Mouse (Mus musculus) CH12.LX (cell line): ENCODE results near the gene Prrc2a. TPM values are rescaled to one million over a fixed set of nuclear protein-coding genes. Genes with fewer than 3 reads are reported as not detected.

ENCODE experiments used
- DNase-seq: peaks from one replicate; pipeline ENCODE4 v3.0.0-alpha.2; 2013; ENCODE audit errors: extremely low read depth
- H3K27ac ChIP-seq: 2 replicates; pipeline ENCODE4 v1.5.1; 2012; ENCODE audit warnings: low read depth, mild to moderate bottlenecking, control low read depth, moderate library complexity; ENCODE audit not compliant: insufficient read depth
- H3K27me3 ChIP-seq: replicated peaks from 2 replicates; pipeline ENCODE3; 2012; ENCODE audit warnings: inconsistent platforms
- H3K36me3 ChIP-seq, 2 experiments: replicated peaks in 1 of 2; 2 replicates each; pipeline versions ENCODE3 to v1.6.1; 2012; ENCODE audit warnings: inconsistent platforms in 1 of 2, low read length in 1 of 2, mild to moderate bottlenecking in 1 of 2, mixed read lengths in 1 of 2, moderate library complexity in 1 of 2; ENCODE audit not compliant: control insufficient read depth in 1 of 2, insufficient read depth in 1 of 2
- H3K4me1 ChIP-seq, 2 experiments: 2 replicates each; pipeline ENCODE4 v1.6.1; 2012; ENCODE audit warnings: inconsistent platforms in 1 of 2, moderate library complexity in 1 of 2; ENCODE audit not compliant: insufficient read depth in 2 of 2, control insufficient read depth in 1 of 2
- H3K4me2 ChIP-seq: 2 replicates; pipeline ENCODE4 v1.6.1; 2012; ENCODE audit warnings: low read depth, mild to moderate bottlenecking, control low read depth; ENCODE audit not compliant: poor library complexity, insufficient read depth, severe bottlenecking
- H3K4me3 ChIP-seq, 3 experiments: fragments of 150-350 bp in 1 of 3; sonication (generic) in 1 of 3; replicated peaks in 1 of 3; 2 replicates each; pipeline versions ENCODE3 to v1.5.1; 2011 to 2012; ENCODE audit warnings: low read depth in 2 of 3, low read length in 2 of 3, mild to moderate bottlenecking in 2 of 3, moderate library complexity in 2 of 3, control low read depth in 1 of 3, improper control_type of control experiment in 1 of 3, inconsistent platforms in 1 of 3, mixed read lengths in 1 of 3; ENCODE audit not compliant: poor library complexity in 1 of 3
- H3K79me2 ChIP-seq: replicated peaks from 2 replicates; pipeline ENCODE4 v1.6.1; 2012; ENCODE audit warnings: mild to moderate bottlenecking, moderate library complexity; ENCODE audit not compliant: control insufficient read depth, poor library complexity, insufficient read depth, severe bottlenecking; ENCODE audit errors: extremely low read depth
- H3K9ac ChIP-seq: 2 replicates; pipeline ENCODE4 v1.6.1; 2012; ENCODE audit warnings: low read depth, mild to moderate bottlenecking, control low read depth, moderate library complexity; ENCODE audit not compliant: insufficient read depth
- H3K9me3 ChIP-seq: replicated peaks from 2 replicates; pipeline ENCODE3; 2012; ENCODE audit warnings: low read length, inconsistent platforms, mixed read lengths
- BHLHE40 ChIP-seq: IDR thresholded peaks from 2 replicates; pipeline ENCODE4 v1.6.1; 2011; ENCODE audit warnings: mild to moderate bottlenecking, low read depth, low read length, improper control_type of control experiment
- CHD1 ChIP-seq: IDR thresholded peaks from 2 replicates; pipeline ENCODE4 v1.6.1; 2012; ENCODE audit warnings: low read depth, low read length, improper control_type of control experiment, inconsistent platforms
- E2F4 ChIP-seq: IDR thresholded peaks from 2 replicates; pipeline ENCODE4 v1.6.1; 2011; ENCODE audit warnings: low read depth, low read length, improper control_type of control experiment; ENCODE audit not compliant: insufficient replicate concordance
- HCFC1 ChIP-seq: IDR thresholded peaks from 2 replicates; pipeline ENCODE4 v1.6.1; 2012; ENCODE audit warnings: low read depth, mild to moderate bottlenecking, inconsistent platforms, low read length, improper control_type of control experiment
- IRF4 ChIP-seq: IDR thresholded peaks from 2 replicates; pipeline ENCODE4 v1.6.1; 2014; ENCODE audit warnings: low read depth, mild to moderate bottlenecking, inconsistent platforms, low read length, improper control_type of control experiment
- JUN ChIP-seq: IDR thresholded peaks from 2 replicates; pipeline ENCODE4 v1.6.1; 2011; ENCODE audit warnings: low read depth, mild to moderate bottlenecking, low read length, improper control_type of control experiment, moderate library complexity; ENCODE audit not compliant: insufficient read depth
- JUND ChIP-seq: conservative IDR thresholded peaks from 2 replicates; pipeline ENCODE4 v1.6.1; 2011; ENCODE audit warnings: low read depth, low read length, improper control_type of control experiment
- MAFK ChIP-seq: IDR thresholded peaks from 2 replicates; pipeline ENCODE4 v1.6.1; 2011; ENCODE audit warnings: low read length, improper control_type of control experiment; ENCODE audit not compliant: insufficient replicate concordance
- MEF2A ChIP-seq: IDR thresholded peaks from 2 replicates; pipeline ENCODE4 v1.6.1; 2014; ENCODE audit warnings: low read depth, mild to moderate bottlenecking, inconsistent platforms, low read length, improper control_type of control experiment, borderline replicate concordance
- NRF1 ChIP-seq: IDR thresholded peaks from 2 replicates; pipeline ENCODE4 v1.6.1; 2014; ENCODE audit warnings: low read depth, mild to moderate bottlenecking, inconsistent platforms, low read length, improper control_type of control experiment, moderate library complexity
- PAX5 ChIP-seq: IDR thresholded peaks from 2 replicates; pipeline ENCODE4 v1.6.1; 2012; ENCODE audit warnings: low read length, inconsistent platforms, mixed read lengths
- RAD21 ChIP-seq: IDR thresholded peaks from 2 replicates; pipeline ENCODE4 v1.6.1; 2011; ENCODE audit warnings: low read depth, mild to moderate bottlenecking, low read length, improper control_type of control experiment, moderate library complexity
- SIN3A ChIP-seq: IDR thresholded peaks from 2 replicates; pipeline ENCODE4 v1.6.1; 2012; ENCODE audit warnings: low read length, improper control_type of control experiment, inconsistent platforms
- USF2 ChIP-seq: conservative IDR thresholded peaks from 2 replicates; pipeline ENCODE4 v1.6.1; 2011; ENCODE audit warnings: low read depth, low read length, improper control_type of control experiment
- ZKSCAN1 ChIP-seq: IDR thresholded peaks from 2 replicates; pipeline ENCODE4 v1.6.1; 2012; ENCODE audit warnings: low read depth, inconsistent platforms, low read length, improper control_type of control experiment, borderline replicate concordance
- dilution Hi-C: fragments of 300-500 bp; cut with MboI; formaldehyde crosslinking; loops from 2 replicates; pipeline ENCODE4 v1.14.3; 2020; ENCODE audit warnings: low sequenced_read_pairs; ENCODE audit not compliant: extremely low pct_unique_long_range_greater_than_20kb, extremely low pct_ligation_motif_present
- in situ Hi-C: fragments of 300-500 bp; cut with MboI; formaldehyde crosslinking; loops from 3 replicates; pipeline ENCODE4 v1.14.3; 2019; ENCODE audit warnings: low sequenced_read_pairs, low pct_ligation_motif_present, low pct_unique_long_range_greater_than_20kb, mixed read lengths
- polyA plus RNA-seq: library from polyadenylated mRNA; unstranded; fragments of >175 nt; gene quantifications from 2 replicates; pipeline ENCODE4 v1.2.1, GENCODE M21; 2012; ENCODE audit warnings: low read depth; ENCODE audit not compliant: insufficient read length
- total RNA-seq, 2 experiments: library from RNA; depleted of rRNA; stranded (reverse); fragments of 300-350 nt in 1 of 2; fragments of >200 nt in 1 of 2; gene quantifications; 2 replicates each; pipeline ENCODE4 v1.2.3; 2012 to 2014

The Prrc2a gene
- total and polyA plus RNA-seq, 3 experiments: 31.3 to 313 (median 80.4) TPM

DNA sequence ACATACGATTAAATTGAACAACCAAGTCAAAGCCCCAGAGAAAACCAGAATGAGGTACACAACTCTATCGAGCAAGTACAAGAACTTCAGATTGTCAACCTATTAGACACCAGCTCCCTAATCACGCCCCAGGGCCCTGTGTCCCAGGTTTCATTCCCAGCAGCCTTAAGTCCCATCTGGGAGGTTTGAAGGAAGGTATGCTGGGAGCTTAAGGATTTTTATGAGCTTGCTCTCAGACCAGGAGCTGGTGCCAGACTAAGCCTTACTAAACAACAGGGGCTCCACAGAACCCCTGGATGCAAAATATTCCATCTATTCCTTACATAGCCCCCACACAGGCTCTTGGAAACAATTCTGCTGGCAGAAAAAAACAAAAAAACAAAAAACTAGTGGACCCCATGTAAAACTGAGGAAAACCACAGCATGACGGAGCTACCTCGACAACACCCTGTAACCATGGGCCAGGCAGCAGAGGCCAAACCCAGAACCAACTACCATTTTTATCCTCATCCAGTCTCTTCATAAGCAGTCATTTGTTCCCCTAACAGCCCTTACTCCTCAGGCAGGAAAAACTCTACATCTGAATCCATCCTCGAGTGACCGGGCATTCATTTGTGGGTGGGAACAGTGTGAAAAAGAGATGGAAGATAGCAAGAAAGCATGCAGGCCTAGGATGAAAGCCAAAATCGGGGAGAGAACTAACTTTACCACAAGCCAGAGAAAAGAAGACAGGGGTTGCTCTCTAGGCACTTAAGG is 1.2 kb downstream of the Prrc2a start:
- no peak overlapping the region for H3K27ac ChIP-seq

DNA sequence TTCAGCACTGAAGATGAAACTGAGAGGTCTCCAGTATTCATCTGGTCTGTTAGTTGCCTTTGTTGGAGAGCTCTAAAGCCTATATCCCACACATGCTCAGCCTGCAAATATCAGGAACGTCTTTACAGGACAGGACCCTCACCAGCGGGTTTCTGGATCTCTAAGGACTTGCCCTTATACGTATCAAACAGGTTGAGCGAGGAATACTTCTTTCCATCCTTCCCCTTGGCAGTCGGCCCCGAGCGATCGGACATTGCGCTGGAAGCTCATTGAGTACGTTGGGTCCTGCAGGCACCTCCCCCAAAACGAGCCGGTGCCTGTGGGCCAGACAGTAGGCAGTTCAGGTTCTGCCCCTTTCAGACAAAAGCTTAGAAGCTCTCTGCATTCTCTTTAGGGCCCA is 2.0 kb downstream of the Prrc2a start:
- H3K9me3 ChIP-seq: no peaks in the 10 kb centered on the region
- no peak for DNase-seq
- H3K4me2 ChIP-seq: peak overlapping the region; percentile 76
- peak overlapping the region; percentile 95 for H3K9ac ChIP-seq
- peaks cover 6 to 35% of the 10 kb centered on the region in 2 experiments for H3K4me1 ChIP-seq
- peak overlapping the region; percentile 88 to 97 (median 92) for H3K4me3 ChIP-seq
- peaks cover 43 to 56% of the 10 kb centered on the region in 2 experiments for H3K36me3 ChIP-seq
- H3K27me3 ChIP-seq: no peaks in the 10 kb centered on the region
- no peak overlapping the region for H3K27ac ChIP-seq
- dilution Hi-C loops (no loop called here), in situ Hi-C loops (no loop called here)
- no peak for TF ChIP-seq SIN3A
- no peak for TF ChIP-seq JUN
- TF ChIP-seq NRF1: no peak
- TF ChIP-seq ZKSCAN1: no peak
- TF ChIP-seq RAD21: no peak
- no peak for TF ChIP-seq BHLHE40
- TF ChIP-seq JUND: no peak
- TF ChIP-seq HCFC1: no peak
- TF ChIP-seq E2F4: no peak
- no peak for TF ChIP-seq PAX5
- no peak for TF ChIP-seq USF2
- no peak for TF ChIP-seq CHD1
- TF ChIP-seq MEF2A: no peak
- no peak for TF ChIP-seq MAFK
- peaks cover 68% of the 10 kb centered on the region for H3K79me2 ChIP-seq

More for the DNA sequence above, 1.2 kb downstream of the Prrc2a start:
- Histone ChIP-seq H3K27me3 (no peaks in the 10 kb centered on the region), H3K4me2 (peak overlapping the region; percentile 76), H3K9me3 (no peaks in the 10 kb centered on the region), H3K4me1 (peaks cover 6 to 35% of the 10 kb centered on the region in 2 experiments), H3K4me3 (peak overlapping the region; percentile 88 to 97 (median 92)), H3K79me2 (peaks cover 65% of the 10 kb centered on the region), H3K36me3 (peaks cover 35 to 51% of the 10 kb centered on the region in 2 experiments), H3K9ac (peak overlapping the region; percentile 95)
- dilution Hi-C loops (no loop called here), in situ Hi-C loops (no loop called here)
- no peak for DNase-seq
- TF ChIP-seq IRF4 (no peak), SIN3A (peak; percentile 42; the same call in 1 of the 2 replicates), CHD1 (0 out of 2 replicates have a peak, but pooled peaks have one; percentile 42)
